Mouse (Mus musculus) CH12.LX (cell line): ENCODE results near the gene Gm37240. TPM values are rescaled to one million over a fixed set of nuclear protein-coding genes. Genes with fewer than 3 reads are reported as not detected.

Experiments used
- DNase-seq: peaks from one replicate; pipeline ENCODE4 v3.0.0-alpha.2; 2013; ENCODE audit errors: extremely low read depth
- H3K27ac ChIP-seq: 2 replicates; pipeline ENCODE4 v1.5.1; 2012; ENCODE audit warnings: low read depth, mild to moderate bottlenecking, control low read depth, moderate library complexity; ENCODE audit not compliant: insufficient read depth
- H3K27me3 ChIP-seq: replicated peaks from 2 replicates; pipeline ENCODE3; 2012; ENCODE audit warnings: inconsistent platforms
- H3K36me3 ChIP-seq, 2 experiments: replicated peaks in 1 of 2; 2 replicates each; pipeline versions ENCODE3 to v1.6.1; 2012; ENCODE audit warnings: inconsistent platforms in 1 of 2, low read length in 1 of 2, mild to moderate bottlenecking in 1 of 2, mixed read lengths in 1 of 2, moderate library complexity in 1 of 2; ENCODE audit not compliant: control insufficient read depth in 1 of 2, insufficient read depth in 1 of 2
- H3K4me1 ChIP-seq, 2 experiments: 2 replicates each; pipeline ENCODE4 v1.6.1; 2012; ENCODE audit warnings: inconsistent platforms in 1 of 2, moderate library complexity in 1 of 2; ENCODE audit not compliant: insufficient read depth in 2 of 2, control insufficient read depth in 1 of 2
- H3K4me2 ChIP-seq: 2 replicates; pipeline ENCODE4 v1.6.1; 2012; ENCODE audit warnings: low read depth, mild to moderate bottlenecking, control low read depth; ENCODE audit not compliant: poor library complexity, insufficient read depth, severe bottlenecking
- H3K4me3 ChIP-seq, 3 experiments: fragments of 150-350 bp in 1 of 3; sonication (generic) in 1 of 3; replicated peaks in 1 of 3; 2 replicates each; pipeline versions ENCODE3 to v1.5.1; 2011 to 2012; ENCODE audit warnings: low read depth in 2 of 3, low read length in 2 of 3, mild to moderate bottlenecking in 2 of 3, moderate library complexity in 2 of 3, control low read depth in 1 of 3, improper control_type of control experiment in 1 of 3, inconsistent platforms in 1 of 3, mixed read lengths in 1 of 3; ENCODE audit not compliant: poor library complexity in 1 of 3
- H3K79me2 ChIP-seq: replicated peaks from 2 replicates; pipeline ENCODE4 v1.6.1; 2012; ENCODE audit warnings: mild to moderate bottlenecking, moderate library complexity; ENCODE audit not compliant: control insufficient read depth, poor library complexity, insufficient read depth, severe bottlenecking; ENCODE audit errors: extremely low read depth
- H3K9ac ChIP-seq: 2 replicates; pipeline ENCODE4 v1.6.1; 2012; ENCODE audit warnings: low read depth, mild to moderate bottlenecking, control low read depth, moderate library complexity; ENCODE audit not compliant: insufficient read depth
- H3K9me3 ChIP-seq: replicated peaks from 2 replicates; pipeline ENCODE3; 2012; ENCODE audit warnings: low read length, inconsistent platforms, mixed read lengths
- BHLHE40 ChIP-seq: IDR thresholded peaks from 2 replicates; pipeline ENCODE4 v1.6.1; 2011; ENCODE audit warnings: mild to moderate bottlenecking, low read depth, low read length, improper control_type of control experiment
- CHD1 ChIP-seq: IDR thresholded peaks from 2 replicates; pipeline ENCODE4 v1.6.1; 2012; ENCODE audit warnings: low read depth, low read length, improper control_type of control experiment, inconsistent platforms
- CTCF ChIP-seq, 2 experiments: IDR thresholded peaks in 1 of 2; conservative IDR thresholded peaks in 1 of 2; 2 replicates each; pipeline ENCODE4 v1.5.1; 2011 to 2012; ENCODE audit warnings: low read depth in 2 of 2, low read length in 2 of 2, improper control_type of control experiment in 1 of 2, inconsistent platforms in 1 of 2, mild to moderate bottlenecking in 1 of 2, moderate library complexity in 1 of 2
- ELF1 ChIP-seq: IDR thresholded peaks from 2 replicates; pipeline ENCODE4 v1.6.1; 2014; ENCODE audit warnings: low read depth, mild to moderate bottlenecking, inconsistent platforms, low read length, improper control_type of control experiment
- EP300 ChIP-seq: IDR thresholded peaks from 2 replicates; pipeline ENCODE4 v1.6.1; 2011; ENCODE audit warnings: low read length, improper control_type of control experiment
- GABPA ChIP-seq: IDR thresholded peaks from 2 replicates; pipeline ENCODE4 v1.6.1; 2012; ENCODE audit warnings: low read depth, low read length, improper control_type of control experiment, inconsistent platforms; ENCODE audit not compliant: insufficient replicate concordance
- HCFC1 ChIP-seq: IDR thresholded peaks from 2 replicates; pipeline ENCODE4 v1.6.1; 2012; ENCODE audit warnings: low read depth, mild to moderate bottlenecking, inconsistent platforms, low read length, improper control_type of control experiment
- KAT2A ChIP-seq: IDR thresholded peaks from 2 replicates; pipeline ENCODE4 v1.6.1; 2012; ENCODE audit warnings: low read length, improper control_type of control experiment, inconsistent platforms; ENCODE audit not compliant: insufficient replicate concordance
- MAX ChIP-seq: IDR thresholded peaks from 2 replicates; pipeline ENCODE4 v1.6.1; 2011; ENCODE audit warnings: low read length, improper control_type of control experiment
- MAZ ChIP-seq: IDR thresholded peaks from 2 replicates; pipeline ENCODE4 v1.6.1; 2012; ENCODE audit warnings: low read depth, mild to moderate bottlenecking, inconsistent platforms, low read length, improper control_type of control experiment, moderate library complexity
- MEF2A ChIP-seq: IDR thresholded peaks from 2 replicates; pipeline ENCODE4 v1.6.1; 2014; ENCODE audit warnings: low read depth, mild to moderate bottlenecking, inconsistent platforms, low read length, improper control_type of control experiment, borderline replicate concordance
- MXI1 ChIP-seq: IDR thresholded peaks from 2 replicates; pipeline ENCODE4 v1.6.1; 2011; ENCODE audit warnings: mild to moderate bottlenecking, low read depth, low read length, improper control_type of control experiment
- MYC ChIP-seq: IDR thresholded peaks from 2 replicates; pipeline ENCODE4 v1.6.1; 2011; ENCODE audit warnings: low read depth, mild to moderate bottlenecking, improper control_type of control experiment, low read length
- NELFE ChIP-seq: IDR thresholded peaks from 2 replicates; pipeline ENCODE4 v1.6.1; 2011; ENCODE audit warnings: low read depth, low read length, improper control_type of control experiment
- NRF1 ChIP-seq: IDR thresholded peaks from 2 replicates; pipeline ENCODE4 v1.6.1; 2014; ENCODE audit warnings: low read depth, mild to moderate bottlenecking, inconsistent platforms, low read length, improper control_type of control experiment, moderate library complexity
- PAX5 ChIP-seq: IDR thresholded peaks from 2 replicates; pipeline ENCODE4 v1.6.1; 2012; ENCODE audit warnings: low read length, inconsistent platforms, mixed read lengths
- RCOR1 ChIP-seq: conservative IDR thresholded peaks from 2 replicates; pipeline ENCODE4 v1.6.1; 2012; ENCODE audit warnings: low read depth, mild to moderate bottlenecking, inconsistent platforms, low read length, improper control_type of control experiment
- SIN3A ChIP-seq: IDR thresholded peaks from 2 replicates; pipeline ENCODE4 v1.6.1; 2012; ENCODE audit warnings: low read length, improper control_type of control experiment, inconsistent platforms
- SMC3 ChIP-seq: IDR thresholded peaks from 2 replicates; pipeline ENCODE4 v1.6.1; 2011; ENCODE audit warnings: low read depth, low read length, improper control_type of control experiment
- USF1 ChIP-seq: IDR thresholded peaks from 2 replicates; pipeline ENCODE4 v1.6.1; 2014; ENCODE audit warnings: low read depth, mild to moderate bottlenecking, inconsistent platforms, low read length, improper control_type of control experiment
- USF2 ChIP-seq: conservative IDR thresholded peaks from 2 replicates; pipeline ENCODE4 v1.6.1; 2011; ENCODE audit warnings: low read depth, low read length, improper control_type of control experiment
- ZC3H11A ChIP-seq: IDR thresholded peaks from 2 replicates; pipeline ENCODE4 v1.6.1; 2012; ENCODE audit warnings: low read depth, mild to moderate bottlenecking, inconsistent platforms, low read length, improper control_type of control experiment
- dilution Hi-C: fragments of 300-500 bp; cut with MboI; formaldehyde crosslinking; loops from 2 replicates; pipeline ENCODE4 v1.14.3; 2020; ENCODE audit warnings: low sequenced_read_pairs; ENCODE audit not compliant: extremely low pct_unique_long_range_greater_than_20kb, extremely low pct_ligation_motif_present
- in situ Hi-C: fragments of 300-500 bp; cut with MboI; formaldehyde crosslinking; loops from 3 replicates; pipeline ENCODE4 v1.14.3; 2019; ENCODE audit warnings: low sequenced_read_pairs, low pct_ligation_motif_present, low pct_unique_long_range_greater_than_20kb, mixed read lengths
- polyA plus RNA-seq: library from polyadenylated mRNA; unstranded; fragments of >175 nt; gene quantifications from 2 replicates; pipeline ENCODE4 v1.2.1, GENCODE M21; 2012; ENCODE audit warnings: low read depth; ENCODE audit not compliant: insufficient read length
- total RNA-seq, 2 experiments: library from RNA; depleted of rRNA; stranded (reverse); fragments of 300-350 nt in 1 of 2; fragments of >200 nt in 1 of 2; gene quantifications; 2 replicates each; pipeline ENCODE4 v1.2.3; 2012 to 2014

Gene Gm37240
- total and polyA plus RNA-seq, 3 experiments, result 0.08 to 0.19 (median 0.14) TPM

GRCm38 (mm10) chr3:84492148-84492547 is 1395.2 kb downstream of the Gm37240 start:
- H3K79me2 ChIP-seq, result no peaks in the 10 kb centered on the region
- no peaks in the 10 kb centered on the region for H3K9me3 ChIP-seq
- no peaks in the 10 kb centered on the region for H3K27me3 ChIP-seq
- H3K4me1 ChIP-seq, result no peaks in the 10 kb centered on the region
- in situ Hi-C loops, result no loop called here
- TF ChIP-seq ELF1 (no peak), EP300 (no peak), HCFC1 (no peak), MXI1 (no peak), MAX (no peak), SIN3A (no peak), MAZ (no peak), RCOR1 (no peak), MEF2A (no peak), PAX5 (no peak), KAT2A (no peak), USF1 (no peak), BHLHE40 (no peak)
- DNase-seq, result no peak
- H3K9ac ChIP-seq, result no peak overlapping the region
- no peak overlapping the region for H3K4me3 ChIP-seq
- no peak overlapping the region for H3K4me2 ChIP-seq
- no peak overlapping the region for H3K27ac ChIP-seq
- H3K36me3 ChIP-seq, result peaks cover 0 to 40% of the 10 kb centered on the region in 2 experiments
- dilution Hi-C loops, result no loop called here

- no peak for DNase-seq
- H3K9me3 ChIP-seq, result no peaks in the 10 kb centered on the region
- no peaks in the 10 kb centered on the region for H3K79me2 ChIP-seq
- dilution Hi-C loops, result no loop called here
- peaks cover 0 to 25% of the 10 kb centered on the region in 2 experiments for H3K36me3 ChIP-seq
- TF ChIP-seq CTCF (conservative IDR thresholded peaks at IDR 0.05 in 1 of 2, IDR thresholded peaks at IDR 0.05 in 1 of 2; ENCODE audit: low read depth in 2 of 2, low read length in 2 of 2) (no peak), USF2 (no peak), ZC3H11A (no peak), MEF2A (no peak), MYC (no peak), NELFE (no peak), MAX (no peak), CHD1 (no peak), RCOR1 (no peak), GABPA (no peak), NRF1 (no peak), HCFC1 (no peak), MXI1 (no peak), SMC3 (no peak), SIN3A (no peak)
- TF ChIP-seq, all 38 proteins: peak for 0
- in situ Hi-C loops, result no loop called here
- Histone ChIP-seq H3K27ac (no peak overlapping the region), H3K27me3 (no peaks in the 10 kb centered on the region), H3K9ac (no peak overlapping the region), H3K4me3 (no peak overlapping the region), H3K4me2 (no peak overlapping the region), H3K4me1 (peaks cover 3 to 13% of the 10 kb centered on the region in 2 experiments; a peak in 2 of 4 replicates)
Measured at GRCm38 (mm10) chr3:84488716-84489115, 1398.6 kb downstream of the Gm37240 start.
